ENCODE assay signal across 13 mouse cellular contexts in genomic region chr3:56698941-56699340, GRCm38 (mm10).
DNase-seq lines count a peak whose midpoint lies in the region; ATAC-seq lines count a peak whose summit lies in the region.
"Had no signal": no experiment of that assay in that cellular context is flagged by ENCODE, and none has a peak within 500 bp of the region (broad histone marks: within the 10 kb centered on the region; RNA-seq: fewer than 3 reads in every experiment).

No protein-coding gene starts in this region.

- H3K4me1 ChIP-seq in limb, embryonic 11.5 days (ENCODE audit: control insufficient read depth, insufficient read depth, low read length), result peaks cover 4% of the 10 kb centered on the region
- H3K4me1 ChIP-seq in limb, embryonic 10.5 days, result peaks cover 23% of the 10 kb centered on the region
- peaks cover 15% of the 10 kb centered on the region for H3K4me1 ChIP-seq in forebrain, embryonic 15.5 days
- peaks cover 18% of the 10 kb centered on the region for H3K4me1 ChIP-seq in limb, embryonic 13.5 days
- peaks cover 22% of the 10 kb centered on the region for H3K4me1 ChIP-seq in neural tube, embryonic 13.5 days (replicated peaks)
- H3K4me1 ChIP-seq: liver, embryonic 13.5 days had no signal

- H3K27ac ChIP-seq in limb, embryonic 11.5 days (replicated peaks; ENCODE audit: low read depth, low read length), result no peak overlapping the region
- no peak overlapping the region for H3K27ac ChIP-seq in limb, embryonic 10.5 days
- peak overlapping the region; percentile 74 for H3K27ac ChIP-seq in forebrain, embryonic 15.5 days (replicated peaks)
- H3K27ac ChIP-seq in limb, embryonic 13.5 days, result peak overlapping the region; percentile 44; the same call in 1 of the 2 replicates
- H3K27ac ChIP-seq in neural tube, embryonic 13.5 days (replicated peaks), result peak overlapping the region; percentile 86
- H3K27ac ChIP-seq: liver, embryonic 13.5 days had no signal

- no peaks in the 10 kb centered on the region for H3K27me3 ChIP-seq in limb, embryonic 11.5 days (ENCODE audit: control insufficient read depth, insufficient read depth, low read length)
- no peaks in the 10 kb centered on the region for H3K27me3 ChIP-seq in limb, embryonic 10.5 days (ENCODE audit: low read depth, poor library complexity, severe bottlenecking)
- H3K27me3 ChIP-seq in forebrain, embryonic 15.5 days, result no peaks in the 10 kb centered on the region
- H3K27me3 ChIP-seq in limb, embryonic 13.5 days, result no peaks in the 10 kb centered on the region
- no peaks in the 10 kb centered on the region for H3K27me3 ChIP-seq in neural tube, embryonic 13.5 days
- H3K27me3 ChIP-seq: liver, embryonic 13.5 days had no signal

- no peak overlapping the region for H3K9ac ChIP-seq in limb, embryonic 11.5 days (ENCODE audit: low read length)
- H3K9ac ChIP-seq in forebrain, embryonic 15.5 days (replicated peaks), result no peak overlapping the region
- H3K9ac ChIP-seq in limb, embryonic 13.5 days, result no peak overlapping the region
- H3K9ac ChIP-seq in neural tube, embryonic 13.5 days, result no peak overlapping the region
- H3K9ac ChIP-seq: liver, embryonic 13.5 days had no signal

- H3K36me3 ChIP-seq in limb, embryonic 11.5 days (ENCODE audit: control insufficient read depth, insufficient read depth, low read length), result no peaks in the 10 kb centered on the region
- no peaks in the 10 kb centered on the region for H3K36me3 ChIP-seq in limb, embryonic 10.5 days
- no peaks in the 10 kb centered on the region for H3K36me3 ChIP-seq in forebrain, embryonic 15.5 days
- H3K36me3 ChIP-seq in limb, embryonic 13.5 days, result no peaks in the 10 kb centered on the region
- no peaks in the 10 kb centered on the region for H3K36me3 ChIP-seq in neural tube, embryonic 13.5 days
- H3K36me3 ChIP-seq: liver, embryonic 13.5 days had no signal

- no peak overlapping the region for H3K4me2 ChIP-seq in limb, embryonic 11.5 days (ENCODE audit: low read depth, severe bottlenecking)
- H3K4me2 ChIP-seq in forebrain, embryonic 15.5 days (replicated peaks), result no peak overlapping the region
- H3K4me2 ChIP-seq in limb, embryonic 13.5 days (replicated peaks), result no peak overlapping the region
- H3K4me2 ChIP-seq in neural tube, embryonic 13.5 days, result no peak overlapping the region
- H3K4me2 ChIP-seq: liver, embryonic 13.5 days had no signal

- no peaks in the 10 kb centered on the region for H3K9me3 ChIP-seq in limb, embryonic 11.5 days (ENCODE audit: control insufficient read depth, low read length)
- no peaks in the 10 kb centered on the region for H3K9me3 ChIP-seq in limb, embryonic 10.5 days (replicated peaks)
- H3K9me3 ChIP-seq in forebrain, embryonic 15.5 days, result no peaks in the 10 kb centered on the region
- no peaks in the 10 kb centered on the region for H3K9me3 ChIP-seq in limb, embryonic 13.5 days
- H3K9me3 ChIP-seq in neural tube, embryonic 13.5 days, result no peaks in the 10 kb centered on the region
- H3K9me3 ChIP-seq: liver, embryonic 13.5 days had no signal

- no peak overlapping the region for H3K4me3 ChIP-seq in limb, embryonic 11.5 days (ENCODE audit: low read depth, low read length)
- H3K4me3 ChIP-seq in limb, embryonic 10.5 days, result no peak overlapping the region
- H3K4me3 ChIP-seq in forebrain, embryonic 15.5 days, result no peak overlapping the region
- no peak overlapping the region for H3K4me3 ChIP-seq in limb, embryonic 13.5 days
- H3K4me3 ChIP-seq in neural tube, embryonic 13.5 days, result no peak overlapping the region
- H3K4me3 ChIP-seq: liver, embryonic 13.5 days had no signal

- 0 out of 2 replicates have a peak, but pooled peaks have one; percentile 48 for ATAC-seq in limb, embryonic 11.5 days (ENCODE audit: insufficient number of reproducible peaks, low FRiP score, low TSS enrichment, low read depth)
- no peak for ATAC-seq in forebrain, embryonic 15.5 days (replicated peaks)
- ATAC-seq in limb, embryonic 13.5 days (ENCODE audit: low FRiP score, low read depth), result no peak
- ATAC-seq in neural tube, embryonic 13.5 days (ENCODE audit: low read depth), result peak; percentile 58
- ATAC-seq: intestine, embryonic 16.5 days; lung, postnatal 0 days had no signal

- DNase-seq in limb, embryonic 11.5 days (ENCODE audit: low spot score), result no peak
- DNase-seq in limb, embryonic 10.5 days (ENCODE audit: low spot score), result no peak
- DNase-seq in gastrocnemius, postnatal 4 days (ENCODE audit: low spot score in 2 of 2), result no peak
- DNase-seq in spleen, postnatal 4 days (ENCODE audit: low spot score in 2 of 2), result no peak
- no peak for DNase-seq in layer of hippocampus, adult 9-10 months (ENCODE audit: low spot score)
- DNase-seq: B cell, adult 2 months; heart, postnatal 10 days; liver, embryonic 13.5 days had no signal

Comparison
In these comparisons a context has a peak if more than half of its experiments do, and no peak if none do; other contexts are left out.
1. ATAC-seq: peak in limb, embryonic 11.5 days (single experiment) and neural tube, embryonic 13.5 days (single experiment); none in forebrain, embryonic 15.5 days (single experiment) and limb, embryonic 13.5 days (single experiment).
2. H3K27ac ChIP-seq: peak in forebrain, embryonic 15.5 days (single experiment), limb, embryonic 13.5 days (single experiment) and neural tube, embryonic 13.5 days (single experiment); none in limb, embryonic 11.5 days (single experiment) and limb, embryonic 10.5 days (single experiment).